Mouse (Mus musculus): ENCODE measurements around the gene Krtcap2. TPM values are rescaled to one million over a fixed set of nuclear protein-coding genes. Genes with fewer than 3 reads are reported as not detected.

Krtcap2 gene
- polyA plus RNA-seq, 1 experiment, result 53.0 TPM

Other genes with a start within 250 kb of the Krtcap2 start
- gene Rusc1, start 152.7 kb upstream of the Krtcap2 start, polyA plus RNA-seq (2012; rRNA removed), result 153 and 157 TPM in 2 replicates
- 0.08 TPM in 1 of 2 replicates, not detected in the other for gene Gm43738, start 144.9 kb upstream of the Krtcap2 start, polyA plus RNA-seq (2012; rRNA removed)
- 97.5 and 98.5 TPM in 2 replicates for gene Fdps, start 144.0 kb upstream of the Krtcap2 start, polyA plus RNA-seq (2012; rRNA removed)
- gene Pklr, start 109.8 kb upstream of the Krtcap2 start, polyA plus RNA-seq (2012; rRNA removed), result not detected in 2 replicates
- 33.3 and 36.8 TPM in 2 replicates for gene Hcn3, start 85.8 kb upstream of the Krtcap2 start, polyA plus RNA-seq (2012; rRNA removed)
- gene Clk2, start 81.2 kb upstream of the Krtcap2 start, polyA plus RNA-seq (2012; rRNA removed), result 71.1 and 76.2 TPM in 2 replicates
- gene Scamp3, start 68.5 kb upstream of the Krtcap2 start, polyA plus RNA-seq (2012; rRNA removed), result 95.7 and 97.7 TPM in 2 replicates
- 77.0 and 78.8 TPM in 2 replicates for gene Fam189b, start 62.8 kb upstream of the Krtcap2 start, polyA plus RNA-seq (2012; rRNA removed)
- 65.4 and 68.7 TPM in 2 replicates for gene Gba, start 43.0 kb upstream of the Krtcap2 start, polyA plus RNA-seq (2012; rRNA removed)
- gene Thbs3, start 30.8 kb upstream of the Krtcap2 start, polyA plus RNA-seq (2012; rRNA removed), result 51.0 and 57.4 TPM in 2 replicates
- gene Mtx1, start 18.9 kb upstream of the Krtcap2 start, polyA plus RNA-seq (2012; rRNA removed), result 136 and 142 TPM in 2 replicates
- gene Muc1, start 16.9 kb upstream of the Krtcap2 start, polyA plus RNA-seq (2012; rRNA removed), result 1.1 and 2.1 TPM in 2 replicates
- gene Trim46, start 343 bp downstream of the Krtcap2 start, polyA plus RNA-seq (2012; rRNA removed), result 96.7 and 99.7 TPM in 2 replicates
- gene Dpm3, start 13.4 kb downstream of the Krtcap2 start, polyA plus RNA-seq (2012; rRNA removed), result 131 and 188 TPM in 2 replicates
- 90.0 and 93.9 TPM in 2 replicates for gene Slc50a1, start 24.6 kb downstream of the Krtcap2 start, polyA plus RNA-seq (2012; rRNA removed)
- gene Efna1, start 35.2 kb downstream of the Krtcap2 start, polyA plus RNA-seq (2012; rRNA removed), result 7.3 and 7.9 TPM in 2 replicates
- 68.0 and 78.5 TPM in 2 replicates for gene Efna3, start 77.0 kb downstream of the Krtcap2 start, polyA plus RNA-seq (2012; rRNA removed)
- gene Efna4, start 92.1 kb downstream of the Krtcap2 start, polyA plus RNA-seq (2012; rRNA removed), result 0.76 and 1.2 TPM in 2 replicates
- 148 and 157 TPM in 2 replicates for gene Adam15, start 104.0 kb downstream of the Krtcap2 start, polyA plus RNA-seq (2012; rRNA removed)
- 0.68 and 0.86 TPM in 2 replicates for gene Dcst2, start 116.0 kb downstream of the Krtcap2 start, polyA plus RNA-seq (2012; rRNA removed)
- 0.08 TPM in 2 replicates for gene Dcst1, start 119.3 kb downstream of the Krtcap2 start, polyA plus RNA-seq (2012; rRNA removed)
- gene Zbtb7b, start 148.8 kb downstream of the Krtcap2 start, polyA plus RNA-seq (2012; rRNA removed), result 15.2 and 15.3 TPM in 2 replicates
- 5.1 and 6.3 TPM in 2 replicates for gene Lenep, start 156.8 kb downstream of the Krtcap2 start, polyA plus RNA-seq (2012; rRNA removed)
- 43.7 and 47.7 TPM in 2 replicates for gene Flad1, start 165.9 kb downstream of the Krtcap2 start, polyA plus RNA-seq (2012; rRNA removed)
- gene Cks1b, start 172.4 kb downstream of the Krtcap2 start, polyA plus RNA-seq (2012; rRNA removed), result 7.1 TPM in 2 replicates
- 18.2 and 18.6 TPM in 2 replicates for gene Shc1, start 172.5 kb downstream of the Krtcap2 start, polyA plus RNA-seq (2012; rRNA removed)
- 42.5 and 51.0 TPM in 2 replicates for gene Pygo2, start 184.2 kb downstream of the Krtcap2 start, polyA plus RNA-seq (2012; rRNA removed)
- 34.8 and 38.9 TPM in 2 replicates for gene Pbxip1, start 190.7 kb downstream of the Krtcap2 start, polyA plus RNA-seq (2012; rRNA removed)
- gene Pmvk, start 208.6 kb downstream of the Krtcap2 start, polyA plus RNA-seq (2012; rRNA removed), result 69.0 and 76.7 TPM in 2 replicates

Data from frontal cortex, adult 2 months (tissue).